Mouse (Mus musculus) C3H10T1/2 (cell line): Measurements from ENCODE around the gene Spin4. TPM values are rescaled to one million over a fixed set of nuclear protein-coding genes. Genes with fewer than 3 reads are reported as not detected.

Source experiments
- polyA plus RNA-seq, 2 experiments: library from polyadenylated mRNA; unstranded; fragments of >200 nt; fragmentation: generic; extraction: Trizol; gene quantifications; one replicate each; pipeline ENCODE4 v1.2.1; 2012; ENCODE audit warnings: missing spikeins in 2 of 2

Spin4 gene
- under 1 TPM; 0.02 to 0.25 TPM for polyA plus RNA-seq

GRCm38 (mm10) chrX:95026361-95026892, at the start of gene Spin4:
Spin4 (minus strand) TSS chrX:95026682.

Other genes starting within 250 kb of the Spin4 start
- 1 to 10 TPM in 1 of 2 experiments, under 1 TPM in 1; 0.40 to 4.3 TPM for gene Arhgef9, start 170.2 kb upstream of the Spin4 start, polyA plus RNA-seq